Mouse (Mus musculus): ENCODE measurements around the gene Cryzl1. TPM values are rescaled to one million over a fixed set of nuclear protein-coding genes. Genes with fewer than 3 reads are reported as not detected.

Gene Cryzl1
- polyA plus RNA-seq, 1 experiment from 2014 or later: 115 TPM

DNA sequence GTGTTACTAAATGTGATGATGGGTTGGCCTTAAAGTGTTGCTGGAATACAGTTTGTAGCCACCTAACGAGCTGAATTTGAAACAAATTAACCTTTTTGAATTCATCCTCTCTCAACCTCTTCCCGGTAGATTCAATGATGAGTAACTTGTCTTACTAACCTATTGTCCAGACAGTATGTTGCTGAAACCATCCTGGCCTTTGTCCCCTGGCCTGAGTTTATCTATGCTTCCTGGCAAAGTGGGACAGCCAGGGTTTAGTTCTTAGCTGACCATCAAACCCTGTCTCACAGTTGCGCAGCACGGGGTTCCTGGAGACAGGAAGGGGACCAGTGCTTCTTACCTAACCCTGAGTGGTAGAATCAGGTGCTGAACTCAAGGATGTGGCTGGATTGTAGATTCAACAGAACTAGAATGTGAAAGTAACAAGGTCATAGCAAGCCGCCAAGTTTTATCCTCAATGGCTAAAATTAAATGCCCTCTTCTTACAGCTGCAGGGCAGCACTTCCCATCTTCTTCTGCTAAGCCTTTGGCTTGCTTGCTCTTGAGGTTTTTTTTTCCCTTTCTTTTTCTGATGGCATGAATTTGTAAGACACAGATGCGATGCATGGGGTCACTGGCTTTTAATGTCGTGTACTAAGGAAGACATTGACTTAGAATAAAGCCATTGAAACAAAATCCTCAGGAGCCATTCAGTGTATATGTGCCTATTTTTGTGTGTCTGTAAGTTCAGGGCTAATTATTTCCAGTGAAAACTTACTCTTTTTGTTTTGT lies 7.5 kb upstream of the Cryzl1 start:
- no peak overlapping the region for H3K4me2 ChIP-seq
- H3K36me3 ChIP-seq (replicated peaks): no peaks in the 10 kb centered on the region
- H3K4me3 ChIP-seq: no peak overlapping the region
- no peaks in the 10 kb centered on the region for H3K27me3 ChIP-seq (replicated peaks)
- no peaks in the 10 kb centered on the region for H3K9me3 ChIP-seq
- H3K9ac ChIP-seq: no peak overlapping the region
- peaks cover 69% of the 10 kb centered on the region for H3K4me1 ChIP-seq
- 65% methylated on average over 7 of the region's 7 CpGs for WGBS
- ATAC-seq (replicated peaks): no peak
- no peak overlapping the region for H3K27ac ChIP-seq

GRCm38 (mm10) chr16:91734771-91735170 lies 6.0 kb upstream of the Cryzl1 start:
- Histone ChIP-seq H3K36me3 (replicated peaks) (no peaks in the 10 kb centered on the region), H3K9ac (no peak overlapping the region), H3K4me3 (no peak overlapping the region), H3K4me1 (peaks cover 62% of the 10 kb centered on the region), H3K9me3 (no peaks in the 10 kb centered on the region), H3K4me2 (no peak overlapping the region), H3K27ac (no peak overlapping the region), H3K27me3 (replicated peaks) (no peaks in the 10 kb centered on the region)
- ATAC-seq (replicated peaks): no peak
- 59% methylated on average over 5 of the region's 5 CpGs for WGBS

DNA sequence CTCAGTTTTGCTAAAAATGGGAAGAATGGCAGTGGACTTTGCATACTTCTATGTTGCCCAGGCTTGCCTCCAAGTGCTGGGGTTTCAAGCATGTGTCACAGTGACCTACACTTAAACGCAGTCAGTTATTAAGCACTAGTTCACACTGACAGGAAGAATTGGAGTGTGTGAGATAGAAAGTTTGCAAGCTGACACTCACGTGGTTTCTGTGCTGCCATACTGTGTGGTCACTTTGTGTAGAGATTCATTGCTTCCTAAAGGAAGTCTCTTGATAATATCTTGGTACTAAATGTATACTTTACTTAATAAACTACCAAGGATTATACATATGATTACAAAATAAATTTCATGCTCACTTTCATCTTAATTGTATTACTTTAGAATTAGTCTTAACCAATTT lies 4.0 kb upstream of the Cryzl1 start:
- Histone ChIP-seq H3K4me2 (no peak overlapping the region), H3K36me3 (replicated peaks) (no peaks in the 10 kb centered on the region), H3K4me3 (no peak overlapping the region), H3K27ac (no peak overlapping the region), H3K4me1 (peaks cover 52% of the 10 kb centered on the region), H3K27me3 (replicated peaks) (no peaks in the 10 kb centered on the region), H3K9ac (no peak overlapping the region), H3K9me3 (no peaks in the 10 kb centered on the region)
- WGBS: 75% methylated on average over 2 of the region's 2 CpGs
- no peak for ATAC-seq (replicated peaks)

DNA sequence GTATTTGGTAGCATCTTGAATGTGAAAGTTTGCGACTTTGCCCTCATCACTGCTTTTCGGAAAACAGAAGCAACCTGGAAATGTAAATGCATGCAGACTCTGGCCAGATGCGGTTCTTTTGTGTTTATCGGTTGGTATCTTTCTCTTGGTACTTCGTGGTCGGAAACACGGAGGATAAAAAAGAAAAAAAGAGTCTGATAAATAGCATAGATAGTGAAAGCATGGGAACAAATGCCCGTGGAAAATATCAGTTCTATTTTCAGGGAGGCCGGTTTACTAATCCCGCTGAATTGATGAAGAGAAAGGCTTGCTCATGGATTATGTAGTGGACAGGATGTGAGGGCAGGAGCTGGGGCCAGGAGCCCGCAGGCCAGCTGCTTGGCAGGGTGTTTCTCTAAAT lies 1.7 kb upstream of the Cryzl1 start:
- H3K4me2 ChIP-seq: peak overlapping the region; percentile 73
- H3K9me3 ChIP-seq: no peaks in the 10 kb centered on the region
- no peak for ATAC-seq (replicated peaks)
- H3K9ac ChIP-seq: peak overlapping the region; percentile 96
- H3K27ac ChIP-seq: peak overlapping the region; percentile 97
- peak overlapping the region; percentile 95 for H3K4me3 ChIP-seq
- no peaks in the 10 kb centered on the region for H3K36me3 ChIP-seq (replicated peaks)
- H3K27me3 ChIP-seq (replicated peaks): no peaks in the 10 kb centered on the region
- peaks cover 51% of the 10 kb centered on the region for H3K4me1 ChIP-seq
- WGBS: 0% methylated on average over 11 of the region's 11 CpGs

- Histone ChIP-seq H3K4me1 (peaks cover 46% of the 10 kb centered on the region), H3K4me2 (peak overlapping the region; percentile 73), H3K9me3 (no peaks in the 10 kb centered on the region), H3K9ac (peak overlapping the region; percentile 96), H3K27me3 (replicated peaks) (no peaks in the 10 kb centered on the region), H3K36me3 (replicated peaks) (no peaks in the 10 kb centered on the region; the same call in 1 of the 2 replicates), H3K27ac (peak overlapping the region; percentile 97), H3K4me3 (peak overlapping the region; percentile 95)
- WGBS: under 1% methylated on average over 38 of the region's 44 CpGs
- ATAC-seq (replicated peaks): no peak
These were observed 1.2 kb upstream of the Cryzl1 start for GRCm38 (mm10) chr16:91729821-91730441.

DNA sequence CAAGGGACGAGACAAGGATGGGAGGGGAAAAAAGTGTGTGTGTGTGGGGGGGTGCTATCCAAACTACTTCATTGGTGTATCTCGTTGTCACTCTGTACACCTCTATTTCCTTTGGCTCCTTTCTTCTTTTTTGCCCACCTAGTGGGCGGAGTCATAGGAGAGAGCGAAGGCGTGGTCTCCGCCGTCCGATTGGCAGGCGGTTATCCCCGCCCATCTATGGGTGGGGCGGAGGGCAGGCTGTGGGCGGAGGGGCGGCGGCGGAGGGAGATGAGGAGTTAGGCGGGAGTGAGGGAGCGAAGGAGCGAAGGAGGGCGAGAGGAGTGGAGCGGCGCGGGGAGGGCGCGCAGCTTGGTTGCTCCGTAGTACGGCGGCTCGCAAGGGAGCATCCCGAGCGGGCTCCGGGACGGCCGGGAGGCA lies 299 bp upstream of the Cryzl1 start, which contains the start of gene Itsn1:
Itsn1 (plus strand) TSS at position 216 of the 417 bp plus-strand sequence.
- ATAC-seq (replicated peaks): peak; percentile 95

GRCm38 (mm10) chr16:91727433-91727832 lies 1.3 kb downstream of the Cryzl1 start:
- peaks cover 35% of the 10 kb centered on the region for H3K4me1 ChIP-seq
- H3K27me3 ChIP-seq (replicated peaks): no peaks in the 10 kb centered on the region
- H3K27ac ChIP-seq: peak overlapping the region; percentile 97; the same call in 1 of the 2 replicates
- ATAC-seq (replicated peaks): no peak
- no peaks in the 10 kb centered on the region for H3K9me3 ChIP-seq
- H3K36me3 ChIP-seq (replicated peaks): no peaks in the 10 kb centered on the region; the same call in 1 of the 2 replicates
- peak overlapping the region; percentile 54 for H3K4me2 ChIP-seq
- H3K4me3 ChIP-seq: peak overlapping the region; percentile 95
- WGBS: 91% methylated on average over 15 of the region's 15 CpGs
- peak overlapping the region; percentile 52 for H3K9ac ChIP-seq

More for the DNA sequence above, 299 bp upstream of the Cryzl1 start, which contains the start of gene Itsn1:
- H3K4me3 ChIP-seq: peak within 1 kb of the TSS; percentile 95
- H3K9ac ChIP-seq: peak within 1 kb of the TSS; percentile 96
- peaks cover 37% of the 10 kb centered on the region for H3K4me1 ChIP-seq
- WGBS: 1% methylated on average over 33 of the region's 33 CpGs
- H3K4me2 ChIP-seq: peak within 1 kb of the TSS; percentile 73
- H3K36me3 ChIP-seq (replicated peaks): no peaks in the 10 kb centered on the region; the same call in 1 of the 2 replicates
- no peaks in the 10 kb centered on the region for H3K9me3 ChIP-seq
- peak within 1 kb of the TSS; percentile 97 for H3K27ac ChIP-seq
- no peaks in the 10 kb centered on the region for H3K27me3 ChIP-seq (replicated peaks)

DNA sequence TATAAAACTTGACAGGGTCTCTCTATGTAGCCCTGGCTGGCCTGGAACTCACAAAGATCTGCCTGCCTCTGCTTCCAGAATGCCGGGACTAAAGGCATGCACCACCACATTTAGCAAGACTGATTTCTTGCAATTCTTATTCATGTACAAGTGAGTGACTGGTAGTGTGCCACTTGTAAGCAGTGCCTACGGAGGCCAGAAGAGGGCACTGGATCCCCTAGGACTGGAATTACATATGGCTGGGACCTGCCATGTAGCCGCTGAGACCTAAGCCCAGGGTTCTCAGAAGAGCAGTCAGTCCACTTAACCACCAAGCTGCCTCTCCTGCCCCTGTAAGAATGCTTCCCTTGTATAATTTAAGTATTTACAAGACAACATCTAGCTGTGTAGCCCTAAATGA lies 4.5 kb downstream of the Cryzl1 start:
- H3K9me3 ChIP-seq: no peaks in the 10 kb centered on the region

DNA sequence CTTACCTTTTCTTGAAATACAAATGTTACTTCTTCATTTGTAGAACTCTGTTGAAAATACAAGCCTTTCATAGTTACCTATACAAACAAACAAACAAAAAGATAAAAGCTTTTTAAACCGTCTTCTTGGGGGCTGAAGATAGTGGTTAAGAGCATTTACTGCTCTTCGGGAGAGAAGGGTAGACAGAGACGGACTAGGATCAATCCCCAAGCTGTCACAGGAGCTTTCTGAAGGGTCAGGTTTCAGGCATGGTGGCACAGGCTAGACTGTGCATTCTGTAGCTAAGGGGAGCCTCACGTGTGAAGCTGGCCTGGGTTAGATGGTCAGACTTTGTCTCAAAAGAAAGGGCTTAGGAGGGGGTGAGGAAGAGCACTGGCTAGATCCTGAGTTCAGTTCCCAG lies 11.4 kb downstream of the Cryzl1 start:
- H3K9me3 ChIP-seq: no peaks in the 10 kb centered on the region
- no peak overlapping the region for H3K27ac ChIP-seq
- H3K36me3 ChIP-seq (replicated peaks): peaks cover 18% of the 10 kb centered on the region; the same call in 1 of the 2 replicates
- H3K27me3 ChIP-seq (replicated peaks): no peaks in the 10 kb centered on the region
- 0 out of 2 replicates have a peak, but pooled peaks cover under 1% of the 10 kb centered on the region for H3K4me1 ChIP-seq
- 88% methylated on average over 4 of the region's 4 CpGs for WGBS
- H3K9ac ChIP-seq: no peak overlapping the region
- no peak overlapping the region for H3K4me3 ChIP-seq
- no peak overlapping the region for H3K4me2 ChIP-seq
- no peak for ATAC-seq (replicated peaks)

More for the DNA sequence above, 4.5 kb downstream of the Cryzl1 start:
- Histone ChIP-seq H3K4me2 (no peak overlapping the region), H3K9ac (no peak overlapping the region), H3K4me3 (no peak overlapping the region), H3K4me1 (peaks cover 21% of the 10 kb centered on the region), H3K27ac (no peak overlapping the region), H3K27me3 (replicated peaks) (no peaks in the 10 kb centered on the region), H3K36me3 (replicated peaks) (peaks cover 10% of the 10 kb centered on the region; the same call in 1 of the 2 replicates)
- 50% methylated on average over 3 of the region's 3 CpGs for WGBS
- ATAC-seq (replicated peaks): no peak

- no peak overlapping the region for H3K9ac ChIP-seq
- H3K36me3 ChIP-seq (replicated peaks): peaks cover 22% of the 10 kb centered on the region; the same call in 1 of the 2 replicates
- no peak for ATAC-seq (replicated peaks)
- H3K4me1 ChIP-seq: no peaks in the 10 kb centered on the region
- H3K9me3 ChIP-seq: no peaks in the 10 kb centered on the region
- H3K4me2 ChIP-seq: no peak overlapping the region
- H3K27me3 ChIP-seq (replicated peaks): no peaks in the 10 kb centered on the region
- H3K27ac ChIP-seq: no peak overlapping the region
- 89% methylated on average over 11 of the region's 11 CpGs for WGBS
- no peak overlapping the region for H3K4me3 ChIP-seq
These were observed 11.8 kb downstream of the Cryzl1 start for GRCm38 (mm10) chr16:91716927-91717349.

- ATAC-seq (replicated peaks): no peak
- Histone ChIP-seq H3K4me3 (no peak overlapping the region), H3K27ac (no peak overlapping the region), H3K9ac (no peak overlapping the region), H3K4me2 (no peak overlapping the region), H3K36me3 (replicated peaks) (peaks cover 42% of the 10 kb centered on the region), H3K4me1 (no peaks in the 10 kb centered on the region), H3K27me3 (replicated peaks) (no peaks in the 10 kb centered on the region), H3K9me3 (no peaks in the 10 kb centered on the region)
- 91% methylated on average over 7 of the region's 7 CpGs for WGBS
These were observed 18.5 kb downstream of the Cryzl1 start for GRCm38 (mm10) chr16:91710241-91710640.

DNA sequence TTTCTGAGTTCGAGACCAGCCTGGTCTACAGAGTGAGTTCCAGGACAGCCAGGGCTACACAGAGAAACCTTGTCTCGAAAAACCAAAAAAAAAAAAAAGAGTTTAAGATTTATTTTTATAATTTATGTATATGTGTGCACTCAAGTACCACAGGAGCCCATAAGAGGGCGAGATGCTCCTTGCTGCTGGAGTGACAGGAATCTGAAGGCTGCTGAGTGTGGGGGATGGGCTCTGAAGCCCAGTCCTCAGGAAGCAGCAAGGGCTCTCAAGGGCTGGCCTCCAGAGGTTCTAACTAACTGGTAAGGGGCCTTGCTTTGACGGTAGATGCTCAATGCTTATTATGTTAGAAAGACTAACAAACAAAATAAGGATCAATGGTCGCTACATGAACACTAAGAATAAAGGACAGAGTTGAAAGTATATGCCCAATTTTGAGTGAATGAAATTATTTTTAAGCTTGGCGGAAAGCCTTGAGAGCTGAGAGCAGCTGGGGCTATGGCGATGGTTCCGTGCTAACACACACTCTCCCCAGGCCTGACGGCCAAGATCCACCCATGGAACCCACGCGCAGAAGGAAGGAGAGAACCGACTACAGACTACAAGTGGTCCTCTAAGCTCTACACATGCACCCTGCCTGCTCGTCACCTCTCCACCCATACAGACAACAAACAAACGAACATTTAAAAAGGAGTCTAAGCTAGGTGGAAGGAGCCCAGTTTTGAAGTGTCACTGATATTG lies 24.0 kb downstream of the Cryzl1 start:
- WGBS: 86% methylated on average over 14 of the region's 14 CpGs
- Histone ChIP-seq H3K9ac (no peak overlapping the region), H3K27me3 (replicated peaks) (no peaks in the 10 kb centered on the region), H3K4me1 (no peaks in the 10 kb centered on the region), H3K9me3 (no peaks in the 10 kb centered on the region), H3K36me3 (replicated peaks) (peaks cover 27% of the 10 kb centered on the region), H3K27ac (no peak overlapping the region), H3K4me2 (no peak overlapping the region), H3K4me3 (no peak overlapping the region)
- no peak for ATAC-seq (replicated peaks)

Measured in midbrain, embryonic 15.5 days (tissue).